Mouse (Mus musculus) lung, postnatal 10 days (tissue): Measurements from ENCODE around the gene Ston1.

ENCODE experiments used
- DNase-seq: peaks from one replicate; pipeline ENCODE4 v3.0.0; 2021

The Ston1 gene

DNA sequence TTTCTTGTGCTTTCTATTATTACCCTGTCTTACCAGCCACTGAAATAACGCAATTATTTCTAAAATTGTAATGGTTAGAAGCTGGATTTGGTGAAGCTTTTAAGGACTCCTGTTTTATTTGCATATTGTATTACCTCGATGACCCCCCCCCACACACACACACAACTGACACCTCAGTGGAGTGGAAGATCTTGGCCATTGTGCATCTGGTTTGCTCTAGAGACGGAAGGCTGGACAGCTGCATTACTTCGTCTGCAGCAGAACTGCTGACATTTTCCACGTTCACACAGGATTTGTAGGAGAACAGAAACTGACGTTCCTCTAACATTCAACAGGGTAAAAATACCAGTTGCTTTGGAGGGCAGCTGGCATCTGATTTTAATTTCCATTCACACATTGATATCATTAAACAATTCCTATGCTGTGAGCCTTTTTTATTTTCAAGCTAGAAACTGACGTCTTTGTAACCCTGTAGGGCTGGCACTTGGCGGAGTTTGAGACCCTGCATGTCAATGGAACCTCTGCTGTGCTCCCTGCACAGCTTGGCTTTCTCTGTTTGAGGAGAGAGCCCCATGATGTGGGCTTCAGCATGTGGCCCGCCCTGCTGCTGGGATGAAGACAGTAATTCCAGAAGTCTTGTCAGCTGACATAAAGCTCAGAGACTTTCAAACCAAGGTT, 99.3 kb downstream of the Ston1 start:
- no peak for DNase-seq

DNA sequence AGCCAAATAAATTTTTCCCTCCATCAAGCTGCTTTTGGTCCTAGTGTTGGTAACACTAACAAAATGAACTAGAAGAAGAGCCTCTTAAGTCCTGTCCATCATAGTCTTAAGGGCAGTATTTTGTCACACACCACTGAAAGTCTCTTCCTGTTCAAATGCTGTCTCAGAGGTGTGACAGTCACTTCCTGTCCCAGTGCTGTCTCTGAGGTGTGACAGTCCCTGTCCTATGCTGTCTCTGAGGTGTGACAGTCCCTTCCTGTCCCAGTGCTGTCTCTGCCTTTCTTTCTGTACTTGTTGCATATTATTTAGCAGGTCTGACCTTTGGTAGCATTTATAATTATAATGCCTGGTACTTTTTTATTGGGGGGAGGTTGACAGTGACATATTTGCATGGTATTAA, 103.4 kb downstream of the Ston1 start:
- DNase-seq = no peak

DNA sequence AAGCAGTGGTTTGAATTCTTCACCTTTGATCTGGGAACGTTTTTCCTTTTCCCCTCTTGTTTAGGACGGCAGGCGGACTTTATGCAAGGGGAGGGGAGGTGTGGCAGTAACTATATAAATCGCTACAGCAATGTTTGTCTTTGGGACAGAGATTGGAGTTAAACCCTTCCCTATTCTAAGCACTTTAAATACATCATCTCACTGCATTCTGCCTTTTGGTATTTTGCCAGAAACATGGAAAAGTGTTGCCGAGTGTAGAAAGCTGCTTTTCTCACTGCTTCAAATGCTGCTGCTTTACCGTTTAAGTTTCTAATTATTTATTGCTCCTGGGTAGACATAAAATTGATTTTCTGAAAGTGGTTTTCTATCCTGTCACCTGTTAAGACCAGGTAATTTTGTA, 104.9 kb downstream of the Ston1 start:
- no peak for DNase-seq

DNA sequence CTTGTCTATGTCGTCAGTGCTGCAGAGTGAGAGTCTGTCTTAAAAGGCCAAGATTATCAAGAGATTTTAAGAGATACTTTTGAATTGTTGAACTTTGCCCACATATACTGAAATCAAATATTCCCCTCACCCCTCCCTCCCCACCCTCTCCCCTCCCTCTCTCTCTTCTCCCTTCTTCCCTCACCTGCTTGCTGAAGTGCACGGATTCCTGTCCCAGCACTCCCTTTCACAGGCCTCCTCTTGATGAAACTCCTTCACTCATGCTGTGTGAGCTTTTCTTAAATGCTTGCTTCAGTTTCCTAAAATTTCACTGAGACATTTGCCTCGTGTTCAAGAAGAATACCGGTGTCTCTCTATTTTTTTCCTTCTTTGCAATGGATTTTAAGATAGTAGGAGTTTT, 105.6 kb downstream of the Ston1 start:
- DNase-seq = no peak

DNA sequence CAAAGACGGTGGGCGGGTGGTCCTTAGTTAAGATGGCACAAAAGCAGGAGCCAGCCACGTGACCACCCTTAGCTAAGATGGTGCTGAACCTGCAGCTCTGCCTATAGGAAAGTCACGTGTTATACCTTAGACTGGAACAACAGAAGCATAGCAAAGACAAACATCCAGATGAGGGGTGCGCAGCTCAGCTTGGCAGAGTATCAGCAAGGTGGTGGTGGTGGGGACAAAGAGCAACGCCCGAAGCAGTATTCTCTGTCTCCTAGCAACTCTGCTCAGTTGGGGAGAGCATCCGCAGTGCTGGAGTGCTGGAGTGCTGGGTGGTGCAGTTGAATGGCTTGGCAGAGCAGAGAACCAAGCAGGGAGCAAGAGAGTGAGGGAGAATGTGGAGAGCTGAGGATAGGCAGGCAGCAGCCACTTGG, 108.8 kb downstream of the Ston1 start:
- no peak for DNase-seq
